Mouse (Mus musculus) MEL (cell line): ENCODE measurements around the gene Prss12. TPM values are rescaled to one million over a fixed set of nuclear protein-coding genes. Genes with fewer than 3 reads are reported as not detected.

Source experiments
- DNase-seq: peaks from one replicate; pipeline ENCODE4 v3.0.0; 2011; ENCODE audit warnings: low read depth, low spot score
- H3K27ac ChIP-seq: 2 replicates; pipeline ENCODE4 v1.5.1; 2012; ENCODE audit warnings: low read depth, mild to moderate bottlenecking, control low read depth, low read length, moderate library complexity; ENCODE audit not compliant: control insufficient read depth
- H3K27me3 ChIP-seq, 2 experiments: fragments of 150-350 bp in 1 of 2; sonication (generic) in 1 of 2; 2 replicates each; pipeline ENCODE4 v1.6.1; 2012; ENCODE audit warnings: low read length in 2 of 2, mild to moderate bottlenecking in 2 of 2, improper control_type of control experiment in 1 of 2, moderate library complexity in 1 of 2; ENCODE audit not compliant: insufficient read depth in 2 of 2, control insufficient read depth in 1 of 2
- H3K36me3 ChIP-seq, 2 experiments: 2 replicates each; pipeline ENCODE4 v1.6.1; 2012 to 2014; ENCODE audit warnings: low read length in 2 of 2, improper control_type of control experiment in 1 of 2, inconsistent platforms in 1 of 2, mild to moderate bottlenecking in 1 of 2; ENCODE audit not compliant: insufficient read depth in 2 of 2, control insufficient read depth in 1 of 2
- H3K4me1 ChIP-seq, 2 experiments: fragments of 150-350 bp in 1 of 2; sonication (generic) in 1 of 2; 2 replicates each; pipeline ENCODE4 v1.6.1; 2012; ENCODE audit warnings: low read length in 2 of 2, improper control_type of control experiment in 1 of 2, mild to moderate bottlenecking in 1 of 2; ENCODE audit not compliant: insufficient read depth in 2 of 2, control insufficient read depth in 1 of 2
- H3K4me3 ChIP-seq, 2 experiments: fragments of 150-350 bp in 1 of 2; sonication (generic) in 1 of 2; 2 replicates each; pipeline ENCODE4 v1.5.1; 2012; ENCODE audit warnings: low read depth in 2 of 2, low read length in 2 of 2, mild to moderate bottlenecking in 2 of 2, moderate library complexity in 2 of 2, control low read depth in 1 of 2, improper control_type of control experiment in 1 of 2; ENCODE audit not compliant: control insufficient read depth in 1 of 2, insufficient read depth in 1 of 2
- H3K79me2 ChIP-seq: 2 replicates; pipeline ENCODE4 v1.6.1; 2012; ENCODE audit warnings: mild to moderate bottlenecking, low read length, moderate library complexity; ENCODE audit not compliant: control insufficient read depth, poor library complexity, insufficient read depth
- H3K9ac ChIP-seq: 2 replicates; pipeline ENCODE4 v1.6.1; 2012; ENCODE audit warnings: low read depth, mild to moderate bottlenecking, control low read depth, low read length, moderate library complexity; ENCODE audit not compliant: control insufficient read depth, poor library complexity, severe bottlenecking
- H3K9me3 ChIP-seq: fragments of 150-350 bp; sonication (generic); replicated peaks from 2 replicates; pipeline ENCODE4 v1.6.1; 2012; ENCODE audit warnings: mild to moderate bottlenecking, low read length, improper control_type of control experiment, moderate library complexity; ENCODE audit not compliant: insufficient read depth
- BHLHE40 ChIP-seq: IDR thresholded peaks from 2 replicates; pipeline ENCODE4 v1.6.1; 2012; ENCODE audit warnings: low read depth, mild to moderate bottlenecking, inconsistent platforms, low read length, improper control_type of control experiment, borderline replicate concordance
- CHD1 ChIP-seq: IDR thresholded peaks from 2 replicates; pipeline ENCODE4 v1.6.1; 2012; ENCODE audit warnings: low read depth, mild to moderate bottlenecking, inconsistent platforms, low read length, improper control_type of control experiment
- CHD2 ChIP-seq: IDR thresholded peaks from 2 replicates; pipeline ENCODE4 v1.6.1; 2011; ENCODE audit warnings: low read length, improper control_type of control experiment
- E2F4 ChIP-seq: IDR thresholded peaks from 2 replicates; pipeline ENCODE4 v1.6.1; 2011; ENCODE audit warnings: low read depth, low read length, improper control_type of control experiment, borderline replicate concordance
- EP300 ChIP-seq, 2 experiments: IDR thresholded peaks; 2 replicates each; pipeline ENCODE4 v1.6.1; 2011; ENCODE audit warnings: improper control_type of control experiment in 2 of 2, low read length in 2 of 2, low read depth in 1 of 2, mild to moderate bottlenecking in 1 of 2
- ETS1 ChIP-seq: IDR thresholded peaks from 2 replicates; pipeline ENCODE4 v1.6.1; 2012; ENCODE audit warnings: low read depth, mild to moderate bottlenecking, inconsistent platforms, low read length, improper control_type of control experiment, moderate library complexity
- GABPA ChIP-seq: IDR thresholded peaks from 2 replicates; pipeline ENCODE4 v1.6.1; 2012; ENCODE audit warnings: low read depth, mild to moderate bottlenecking, inconsistent platforms, low read length, improper control_type of control experiment, moderate library complexity
- GATA1 ChIP-seq: IDR thresholded peaks from 2 replicates; pipeline ENCODE4 v1.6.1; 2011; ENCODE audit warnings: low read depth, low read length, improper control_type of control experiment
- HCFC1 ChIP-seq: IDR thresholded peaks from 2 replicates; pipeline ENCODE4 v1.6.1; 2012; ENCODE audit warnings: low read depth, mild to moderate bottlenecking, inconsistent platforms, low read length, improper control_type of control experiment, moderate library complexity
- KAT2A ChIP-seq: conservative IDR thresholded peaks from 2 replicates; pipeline ENCODE4 v1.6.1; 2012; ENCODE audit warnings: low read depth, low read length, improper control_type of control experiment, inconsistent platforms
- MAX ChIP-seq: IDR thresholded peaks from 2 replicates; pipeline ENCODE4 v1.6.1; 2011; ENCODE audit warnings: low read length, improper control_type of control experiment
- MYB ChIP-seq: IDR thresholded peaks from 2 replicates; pipeline ENCODE4 v1.6.1; 2011; ENCODE audit warnings: mild to moderate bottlenecking, low read depth, low read length, improper control_type of control experiment
- POLR2AphosphoS5 ChIP-seq: IDR thresholded peaks from 2 replicates; pipeline ENCODE4 v1.6.1; 2012; ENCODE audit warnings: low read depth, borderline replicate concordance, mild to moderate bottlenecking, inconsistent platforms, low read length, moderate library complexity, mixed read lengths
- RAD21 ChIP-seq: IDR thresholded peaks from 2 replicates; pipeline ENCODE4 v1.6.1; 2011; ENCODE audit warnings: mild to moderate bottlenecking, low read depth, low read length, improper control_type of control experiment
- RCOR1 ChIP-seq: IDR thresholded peaks from 2 replicates; pipeline ENCODE4 v1.6.1; 2012; ENCODE audit warnings: low read depth, mild to moderate bottlenecking, inconsistent platforms, low read length, improper control_type of control experiment
- SIN3A ChIP-seq: IDR thresholded peaks from 2 replicates; pipeline ENCODE4 v1.6.1; 2012; ENCODE audit warnings: low read length, improper control_type of control experiment, inconsistent platforms
- TAL1 ChIP-seq: IDR thresholded peaks from 2 replicates; pipeline ENCODE4 v1.6.1; 2012; ENCODE audit warnings: mild to moderate bottlenecking, inconsistent platforms, low read length, moderate library complexity, mixed read lengths
- TCF12 ChIP-seq: IDR thresholded peaks from 2 replicates; pipeline ENCODE4 v1.6.1; 2014; ENCODE audit warnings: low read depth, mild to moderate bottlenecking, inconsistent platforms, low read length, improper control_type of control experiment, moderate library complexity
- ZC3H11A ChIP-seq: IDR thresholded peaks from 2 replicates; pipeline ENCODE4 v1.6.1; 2012; ENCODE audit warnings: low read depth, mild to moderate bottlenecking, inconsistent platforms, low read length, improper control_type of control experiment
- ZKSCAN1 ChIP-seq: IDR thresholded peaks from 2 replicates; pipeline ENCODE4 v1.6.1; 2012; ENCODE audit warnings: low read depth, mild to moderate bottlenecking, inconsistent platforms, low read length, improper control_type of control experiment, moderate library complexity
- ZNF384 ChIP-seq: IDR thresholded peaks from 2 replicates; pipeline ENCODE4 v1.6.1; 2012; ENCODE audit warnings: low read depth, mild to moderate bottlenecking, inconsistent platforms, low read length, improper control_type of control experiment
- polyA plus RNA-seq, 2 experiments: library from polyadenylated mRNA; stranded (reverse) in 1 of 2; unstranded in 1 of 2; fragments of >175 nt in 1 of 2; fragments of >200 nt in 1 of 2; gene quantifications; 2 replicates each; pipeline versions ENCODE4 v1.2.1 to v1.2.4; 2012; ENCODE audit warnings: low replicate concordance in 2 of 2, low read depth in 1 of 2; ENCODE audit not compliant: insufficient read length in 2 of 2, insufficient read depth in 1 of 2, missing spikeins in 1 of 2
- total RNA-seq: library from RNA; depleted of rRNA; stranded (reverse); fragments of 300-350 nt; gene quantifications from 2 replicates; pipeline ENCODE4 v1.2.3, GENCODE M21; 2012

Prss12 gene
- total and polyA plus RNA-seq, 3 experiments = 0.23 TPM; not detected in 2

- no peaks in the 10 kb centered on the region for H3K27me3 ChIP-seq
- peak; percentile 26 for DNase-seq
- no peaks in the 10 kb centered on the region for H3K9me3 ChIP-seq
- H3K9ac ChIP-seq = no peak overlapping the region
- TF ChIP-seq TCF12 (no peak), GATA1 (0 out of 2 replicates have a peak, but pooled peaks have one; percentile 7)
- no peak overlapping the region for H3K27ac ChIP-seq
- peaks cover 3 to 8% of the 10 kb centered on the region in 2 experiments for H3K4me1 ChIP-seq
- H3K79me2 ChIP-seq = no peaks in the 10 kb centered on the region
- no peak overlapping the region for H3K4me3 ChIP-seq
- peaks cover 0 to 6% of the 10 kb centered on the region in 2 experiments; a peak in 2 of 4 replicates for H3K36me3 ChIP-seq
Measured at GRCm38 (mm10) chr3:123444466-123444865, 2.2 kb upstream of the Prss12 start.

- H3K27ac ChIP-seq = no peak overlapping the region
- no peaks in the 10 kb centered on the region for H3K79me2 ChIP-seq
- H3K27me3 ChIP-seq = no peaks in the 10 kb centered on the region; a peak in 1 of 4 replicates
- no peak overlapping the region for H3K4me3 ChIP-seq
- H3K9ac ChIP-seq = no peak overlapping the region
- TF ChIP-seq ZC3H11A = no peak
- TF ChIP-seq KAT2A = no peak
- no peak for TF ChIP-seq ETS1
- TF ChIP-seq E2F4 = no peak
- no peak for TF ChIP-seq GABPA
- no peak for TF ChIP-seq ZNF384
- TF ChIP-seq RCOR1 = no peak
- TF ChIP-seq MYB = no peak
- no peak for TF ChIP-seq BHLHE40
- TF ChIP-seq TAL1 = no peak
- TF ChIP-seq POLR2AphosphoS5 = no peak
- TF ChIP-seq ZKSCAN1 = no peak
- no peak for TF ChIP-seq CHD2
- no peak for TF ChIP-seq SIN3A
- TF ChIP-seq EP300 (IDR thresholded peaks at IDR 0.05; ENCODE audit: low read depth in 1 of 2, low read length in 2 of 2) = no peak
- no peak for TF ChIP-seq HCFC1
- TF ChIP-seq MAX = no peak
- no peak for TF ChIP-seq RAD21
- no peak for TF ChIP-seq CHD1
- no peaks in the 10 kb centered on the region for H3K36me3 ChIP-seq
- no peak for DNase-seq
- H3K4me1 ChIP-seq = no peaks in the 10 kb centered on the region
- H3K9me3 ChIP-seq = no peaks in the 10 kb centered on the region
Measured at GRCm38 (mm10) chr3:123447538-123448059, 886 bp downstream of the Prss12 start.
